Comparison of ENCODE assay signal across 10 mouse cellular contexts in the genomic region with DNA sequence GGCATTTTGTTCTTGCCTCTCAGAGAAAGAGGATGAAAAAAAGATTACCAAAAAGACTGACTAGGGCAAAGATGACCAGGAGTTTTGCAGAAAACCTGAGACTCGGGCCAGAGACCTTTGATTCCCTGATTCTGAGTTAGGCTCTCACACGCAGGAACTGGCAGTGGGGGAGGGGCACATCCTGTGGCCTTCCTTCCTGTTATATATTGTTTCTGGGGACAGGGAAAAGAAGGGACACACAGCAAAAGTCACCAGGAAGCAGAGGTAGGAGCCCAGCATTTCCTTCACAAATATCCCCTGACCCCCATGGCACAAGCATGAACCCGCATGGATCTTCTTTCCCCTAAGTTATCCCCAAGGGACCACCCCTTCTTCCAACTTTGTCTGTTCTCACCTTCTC. TPM values are rescaled to one million over a fixed set of nuclear protein-coding genes. Genes with fewer than 3 reads are reported as not detected.
A peak's percentile ranks its signal among the peaks of the same experiment; 100 is the strongest.
DNase-seq lines count a peak whose midpoint lies in the region; ATAC-seq and TF ChIP-seq lines count a peak whose summit lies in the region.
"Had no signal": no experiment of that assay in that cellular context is flagged by ENCODE, and none has a peak within 500 bp of the region (broad histone marks: within the 10 kb centered on the region; RNA-seq: fewer than 3 reads in every experiment).

No protein-coding gene starts in this region.

- no peaks in the 10 kb centered on the region for H3K79me2 ChIP-seq in macrophage (ENCODE audit: inconsistent target)

- peaks cover 1% of the 10 kb centered on the region; the same call in 1 of the 2 replicates for H3K36me3 ChIP-seq in kidney, adult 2 months (ENCODE audit: control insufficient read depth, insufficient read depth, low read length)
- peaks cover 9% of the 10 kb centered on the region; the same call in 1 of the 2 replicates for H3K36me3 ChIP-seq in kidney, embryonic 14.5 days (ENCODE audit: control insufficient read depth, insufficient read depth, low read length)
- peaks cover 42% of the 10 kb centered on the region for H3K36me3 ChIP-seq in heart, embryonic 13.5 days
- H3K36me3 ChIP-seq in limb, embryonic 12.5 days = peaks cover 35% of the 10 kb centered on the region
- no peaks in the 10 kb centered on the region for H3K36me3 ChIP-seq in macrophage (ENCODE audit: inconsistent target)
- H3K36me3 ChIP-seq in hindbrain, postnatal 0 days (ENCODE audit: insufficient read depth, low read length) = peaks cover 5% of the 10 kb centered on the region; the same call in 1 of the 2 replicates

- peak overlapping the region; percentile 32; the same call in 1 of the 2 replicates for H3K4me3 ChIP-seq in kidney, adult 2 months (ENCODE audit: insufficient read depth, low read depth, low read length)
- no peak overlapping the region for H3K4me3 ChIP-seq in kidney, embryonic 14.5 days (ENCODE audit: low read length)
- peak overlapping the region; percentile 86 for H3K4me3 ChIP-seq in heart, embryonic 13.5 days
- H3K4me3 ChIP-seq in limb, embryonic 12.5 days (replicated peaks) = 0 out of 2 replicates have a peak overlapping the region, but pooled peaks have one; percentile 4
- no peak overlapping the region for H3K4me3 ChIP-seq in macrophage (ENCODE audit: inconsistent target)
- H3K4me3 ChIP-seq in hindbrain, postnatal 0 days (ENCODE audit: low read length) = no peak overlapping the region
- H3K4me3 ChIP-seq: embryonic facial prominence, embryonic 12.5 days; hindbrain, embryonic 12.5 days had no signal

- no peaks in the 10 kb centered on the region for H3K27me3 ChIP-seq in kidney, adult 2 months (replicated peaks; ENCODE audit: control insufficient read depth, insufficient read depth, low read length)
- no peaks in the 10 kb centered on the region for H3K27me3 ChIP-seq in kidney, embryonic 14.5 days (ENCODE audit: control insufficient read depth, insufficient read depth, low read length)
- no peaks in the 10 kb centered on the region for H3K27me3 ChIP-seq in heart, embryonic 13.5 days (replicated peaks)
- H3K27me3 ChIP-seq in limb, embryonic 12.5 days = no peaks in the 10 kb centered on the region
- H3K27me3 ChIP-seq in hindbrain, postnatal 0 days (ENCODE audit: insufficient read depth, low read length) = no peaks in the 10 kb centered on the region
- H3K27me3 ChIP-seq: embryonic facial prominence, embryonic 12.5 days; hindbrain, embryonic 12.5 days had no signal

- TF ChIP-seq CTCF in kidney, adult 2 months (conservative IDR thresholded peaks at IDR 0.05; ENCODE audit: insufficient read depth, insufficient read length, low read depth, low read length) = no peak
- no peak for TF ChIP-seq CTCF in hindbrain, postnatal 0 days (IDR thresholded peaks at IDR 0.05; ENCODE audit: low read depth)

- H3K9ac ChIP-seq in kidney, embryonic 14.5 days (ENCODE audit: low read depth, low read length) = no peak overlapping the region
- peak overlapping the region; percentile 65; the same call in 1 of the 2 replicates for H3K9ac ChIP-seq in heart, embryonic 13.5 days
- H3K9ac ChIP-seq in limb, embryonic 12.5 days (replicated peaks) = no peak overlapping the region
- H3K9ac ChIP-seq in hindbrain, postnatal 0 days (replicated peaks; ENCODE audit: low read length) = no peak overlapping the region
- H3K9ac ChIP-seq: embryonic facial prominence, embryonic 12.5 days; hindbrain, embryonic 12.5 days had no signal

- peaks cover 6% of the 10 kb centered on the region for H3K4me1 ChIP-seq in kidney, adult 2 months (ENCODE audit: control insufficient read depth, insufficient read depth, low read length)
- no peaks in the 10 kb centered on the region for H3K4me1 ChIP-seq in kidney, embryonic 14.5 days (ENCODE audit: control insufficient read depth, insufficient read depth, low read length)
- peaks cover 23% of the 10 kb centered on the region for H3K4me1 ChIP-seq in heart, embryonic 13.5 days
- H3K4me1 ChIP-seq in limb, embryonic 12.5 days (replicated peaks) = peaks cover 12% of the 10 kb centered on the region
- no peaks in the 10 kb centered on the region for H3K4me1 ChIP-seq in hindbrain, postnatal 0 days (ENCODE audit: insufficient read depth, low read length)

- no peaks in the 10 kb centered on the region for H3K9me3 ChIP-seq in kidney, embryonic 14.5 days (ENCODE audit: control insufficient read depth, low read length)
- no peaks in the 10 kb centered on the region for H3K9me3 ChIP-seq in heart, embryonic 13.5 days
- no peaks in the 10 kb centered on the region for H3K9me3 ChIP-seq in limb, embryonic 12.5 days
- no peaks in the 10 kb centered on the region for H3K9me3 ChIP-seq in hindbrain, postnatal 0 days (ENCODE audit: low read length)
- H3K9me3 ChIP-seq: embryonic facial prominence, embryonic 12.5 days; hindbrain, embryonic 12.5 days had no signal

- no peak overlapping the region for H3K4me2 ChIP-seq in kidney, embryonic 14.5 days (replicated peaks; ENCODE audit: low read depth, low read length)
- peak overlapping the region; percentile 76 for H3K4me2 ChIP-seq in heart, embryonic 13.5 days
- no peak overlapping the region for H3K4me2 ChIP-seq in limb, embryonic 12.5 days
- no peak overlapping the region for H3K4me2 ChIP-seq in hindbrain, postnatal 0 days (ENCODE audit: low read depth, low read length)
- H3K4me2 ChIP-seq: embryonic facial prominence, embryonic 12.5 days; hindbrain, embryonic 12.5 days had no signal

- no peak for ATAC-seq in kidney, embryonic 14.5 days (ENCODE audit: low FRiP score, low TSS enrichment)
- no peak for ATAC-seq in heart, embryonic 13.5 days (ENCODE audit: extremely low read depth, insufficient number of reproducible peaks, low FRiP score, low TSS enrichment)
- ATAC-seq in limb, embryonic 12.5 days (ENCODE audit: insufficient number of reproducible peaks, insufficient read depth, low FRiP score, low TSS enrichment, low read depth) = no peak
- ATAC-seq in hindbrain, postnatal 0 days = no peak
- ATAC-seq in granulocyte monocyte progenitor cell, adult 5-6 weeks (replicated peaks; ENCODE audit: poor library complexity, severe bottlenecking) = no peak

- DNase-seq in kidney, adult 2 months = peak; percentile 70
- DNase-seq in hindbrain, postnatal 0 days (ENCODE audit: low spot score) = no peak
- no peak for DNase-seq in cerebellum, postnatal 36 days

- H3K27ac ChIP-seq in kidney, adult 2 months (ENCODE audit: insufficient read depth, low read depth, low read length) = peak overlapping the region; percentile 84
- H3K27ac ChIP-seq in kidney, embryonic 14.5 days (ENCODE audit: low read depth, low read length) = no peak overlapping the region
- peak overlapping the region; percentile 95 for H3K27ac ChIP-seq in heart, embryonic 13.5 days (replicated peaks)
- no peak overlapping the region for H3K27ac ChIP-seq in limb, embryonic 12.5 days
- 0 out of 2 replicates have a peak overlapping the region, but pooled peaks have one; percentile 0 for H3K27ac ChIP-seq in macrophage
- H3K27ac ChIP-seq in hindbrain, postnatal 0 days = no peak overlapping the region
- H3K27ac ChIP-seq: embryonic facial prominence, embryonic 12.5 days; hindbrain, embryonic 12.5 days had no signal

- TF ChIP-seq POLR2A in kidney, adult 2 months (IDR thresholded peaks at IDR 0.05; ENCODE audit: low read depth, low read length) = no peak

- WGBS in kidney, adult 2 months = 34% methylated on average over 3 of the region's 3 CpGs
- 45% methylated on average over 3 of the region's 3 CpGs for WGBS in kidney, embryonic 14.5 days
- 50% methylated on average over 3 of the region's 3 CpGs for WGBS in heart, embryonic 13.5 days
- WGBS in limb, embryonic 12.5 days = 53% methylated on average over 3 of the region's 3 CpGs
- WGBS in macrophage (ENCODE audit: missing documents) = 56% methylated on average over 3 of the region's 3 CpGs
- whole genome bisulfite sequencing in hindbrain, postnatal 0 days = 80% methylated on average over 3 of the region's 3 CpGs

RNA-seq across cellular contexts. Expression of a gene that starts 2.6 kb away (rescaled TPM):
- 1.3 and 1.4 TPM in 2 replicates for polyA plus RNA-seq in kidney, adult 2 months (2012; rRNA removed)
- polyA plus RNA-seq in kidney, embryonic 14.5 days (2014; fragmentation: Nextera tagmentation; extraction: Ambion mirVana) = 9.0 and 9.9 TPM in 2 replicates
- 13.7 and 13.8 TPM in 2 replicates for polyA plus RNA-seq in heart, embryonic 13.5 days (2015; fragmentation: Nextera tagmentation; extraction: Ambion mirVana)
- 12.4 and 13.0 TPM in 2 replicates for polyA plus RNA-seq in limb, embryonic 12.5 days (2016; fragmentation: Nextera tagmentation; extraction: Ambion mirVana)
- total RNA-seq in macrophage (2018; cell fraction: chromatin; rRNA removed) = 10 to 100 TPM in 2 of 26 experiments, 1 to 10 TPM in 23, under 1 TPM in 1; 0.50 to 18.3 (median 3.5) TPM
- total RNA-seq in macrophage (2018; cell fraction: cytosol; rRNA removed) = under 1 TPM in 25 of 26 experiments, not detected in 1; 0.10 to 0.90 (median 0.40) TPM
- total RNA-seq in macrophage (2018; cell fraction: nucleus; rRNA removed) = 1 to 10 TPM in 24 of 26 experiments, under 1 TPM in 2; 0.32 to 9.3 (median 2.2) TPM
- polyA plus RNA-seq in macrophage (2018) = 0.46 to 0.93 TPM (median 0.59 TPM) in 3 replicates
- total RNA-seq in hindbrain, postnatal 0 days (2014; rRNA removed) = 1.8 and 2.8 TPM in 2 replicates
- polyA plus RNA-seq in hindbrain, postnatal 0 days (2015; fragmentation: Nextera tagmentation; extraction: Ambion mirVana) = 4.5 and 4.8 TPM in 2 replicates
- 0.66 and 1.1 TPM in 2 replicates for total RNA-seq in granulocyte monocyte progenitor cell, adult 5-6 weeks (2014; fragmentation: Nextera tagmentation)
- total RNA-seq in granulocyte monocyte progenitor cell, adult 5-6 weeks (2017) = 0.43 and 0.77 TPM in 2 replicates

RNA-seq across cellular contexts. Expression of a gene that starts 24.1 kb away (rescaled TPM):
- polyA plus RNA-seq in kidney, adult 2 months (2012; rRNA removed) = 3.4 and 4.1 TPM in 2 replicates
- 25.9 and 29.0 TPM in 2 replicates for polyA plus RNA-seq in kidney, embryonic 14.5 days (2014; fragmentation: Nextera tagmentation; extraction: Ambion mirVana)
- polyA plus RNA-seq in heart, embryonic 13.5 days (2015; fragmentation: Nextera tagmentation; extraction: Ambion mirVana) = 10.4 and 11.9 TPM in 2 replicates
- 34.7 and 34.8 TPM in 2 replicates for polyA plus RNA-seq in limb, embryonic 12.5 days (2016; fragmentation: Nextera tagmentation; extraction: Ambion mirVana)
- total RNA-seq in macrophage (2018; cell fraction: chromatin; rRNA removed) = 10 to 100 TPM in 16 of 26 experiments, 1 to 10 TPM in 10; 1.6 to 23.9 (median 11.9) TPM
- total RNA-seq in macrophage (2018; cell fraction: cytosol; rRNA removed) = 10 to 100 TPM in 24 of 26 experiments, 1 to 10 TPM in 2; 8.6 to 22.3 (median 17.0) TPM
- 10 to 100 TPM in 22 of 26 experiments, 1 to 10 TPM in 4; 5.7 to 39.9 (median 15.4) TPM for total RNA-seq in macrophage (2018; cell fraction: nucleus; rRNA removed)
- polyA plus RNA-seq in macrophage (2018) = 14.3 to 16.1 TPM (median 15.1 TPM) in 3 replicates
- total RNA-seq in hindbrain, postnatal 0 days (2014; rRNA removed) = 7.4 and 8.6 TPM in 2 replicates
- 13.4 and 13.6 TPM in 2 replicates for polyA plus RNA-seq in hindbrain, postnatal 0 days (2015; fragmentation: Nextera tagmentation; extraction: Ambion mirVana)
- total RNA-seq in granulocyte monocyte progenitor cell, adult 5-6 weeks (2014; fragmentation: Nextera tagmentation) = 15.4 and 17.6 TPM in 2 replicates
- 16.4 and 18.1 TPM in 2 replicates for total RNA-seq in granulocyte monocyte progenitor cell, adult 5-6 weeks (2017)

Comparison
In these comparisons a context has a peak if more than half of its experiments do, and no peak if none do; other contexts are left out.
1. H3K27ac ChIP-seq: peak in kidney, adult 2 months (single experiment), heart, embryonic 13.5 days (single experiment) and macrophage (single experiment); none in kidney, embryonic 14.5 days (single experiment), limb, embryonic 12.5 days (single experiment) and hindbrain, postnatal 0 days (single experiment).
2. H3K4me3 ChIP-seq: peak in kidney, adult 2 months (single experiment), heart, embryonic 13.5 days (single experiment) and limb, embryonic 12.5 days (single experiment); none in kidney, embryonic 14.5 days (single experiment), macrophage (single experiment) and hindbrain, postnatal 0 days (single experiment).